Mouse (Mus musculus) intestine, embryonic 14.5 days (tissue): ENCODE measurements around the gene Gpbp1. TPM values are rescaled to one million over a fixed set of nuclear protein-coding genes. Genes with fewer than 3 reads are reported as not detected.
A peak's percentile ranks its signal among the peaks of the same experiment; 100 is the strongest.

Experiments used
- ATAC-seq: fragments of 200-750 bp; cut with Nextera tagmentation; replicated peaks from 2 replicates; pipeline ENCODE4 v1.8.0; 2017; ENCODE audit warnings: low read depth, moderate number of reproducible peaks, moderate TSS enrichment, moderate library complexity; ENCODE audit not compliant: low FRiP score, low TSS enrichment
- DNase-seq: peaks from one replicate; pipeline ENCODE4 v3.0.0-alpha.2; 2018; ENCODE audit warnings: low spot score
- H3K27ac ChIP-seq: fragments of 300-500 bp; sonication (generic); 2 replicates; pipeline ENCODE4 v1.5.1; 2014; ENCODE audit warnings: low read depth, mild to moderate bottlenecking, control low read depth
- H3K27me3 ChIP-seq: fragments of 300-500 bp; sonication (generic); replicated peaks from 2 replicates; pipeline ENCODE4 v1.6.1; 2014; ENCODE audit warnings: low read length, control low read depth; ENCODE audit not compliant: control insufficient read depth, insufficient read depth
- H3K36me3 ChIP-seq: fragments of 300-500 bp; sonication (generic); 2 replicates; pipeline ENCODE4 v1.6.1; 2014; ENCODE audit warnings: low read length, control low read depth; ENCODE audit not compliant: control insufficient read depth, insufficient read depth
- H3K4me1 ChIP-seq: fragments of 300-500 bp; sonication (generic); replicated peaks from 2 replicates; pipeline ENCODE4 v1.6.1; 2014; ENCODE audit warnings: low read length, control low read depth, mixed read lengths; ENCODE audit not compliant: control insufficient read depth, insufficient read depth
- H3K4me2 ChIP-seq: fragments of 300-500 bp; sonication (generic); 2 replicates; pipeline ENCODE4 v1.6.1; 2014; ENCODE audit warnings: low read length
- H3K4me3 ChIP-seq: fragments of 300-500 bp; sonication (generic); 2 replicates; pipeline ENCODE4 v1.5.1; 2014; ENCODE audit warnings: low read depth, low read length, control low read depth, mixed read lengths
- H3K9ac ChIP-seq: fragments of 300-500 bp; sonication (generic); 2 replicates; pipeline ENCODE4 v1.6.1; 2014; ENCODE audit warnings: mild to moderate bottlenecking, low read length
- H3K9me3 ChIP-seq: fragments of 300-500 bp; sonication (generic); 2 replicates; pipeline ENCODE4 v1.6.1; 2016; ENCODE audit warnings: low read length, control low read depth; ENCODE audit not compliant: control insufficient read depth
- WGBS: fragments of 180-500 bp; shearing (Covaris S2); extraction: QIAGEN DNeasy Blood & Tissue Kit; methylation state at CpG from one replicate; pipeline ENCODE4 v1.1.7; 2014; 5-methylcytosine and 5-hydroxymethylcytosine counted together
- polyA plus RNA-seq: library from polyadenylated mRNA; unstranded; fragments of >200 nt; fragmentation: Nextera tagmentation; extraction: Ambion mirVana; gene quantifications from 2 replicates; pipeline ENCODE4 v1.2.1, GENCODE M21; 2014

Gene Gpbp1
- polyA plus RNA-seq, 1 experiment from 2014 or later: 80.3 TPM

GRCm38 (mm10) chr13:111394904-111395303 lies 95.0 kb downstream of the Gpbp1 start:
- DNase-seq (no peak), ATAC-seq (no peak)
- Histone ChIP-seq H3K4me3 (no peak overlapping the region), H3K36me3 (no peaks in the 10 kb centered on the region), H3K27ac (peak overlapping the region; percentile 29; the same call in 1 of the 2 replicates), H3K9ac (no peak overlapping the region), H3K9me3 (no peaks in the 10 kb centered on the region), H3K4me1 (peaks cover 18% of the 10 kb centered on the region), H3K4me2 (no peak overlapping the region), H3K27me3 (no peaks in the 10 kb centered on the region)
- WGBS: 36% methylated on average over 4 of the region's 4 CpGs

- peaks cover 18% of the 10 kb centered on the region for H3K4me1 ChIP-seq
- H3K9me3 ChIP-seq: no peaks in the 10 kb centered on the region
- peak overlapping the region; percentile 29; the same call in 1 of the 2 replicates for H3K27ac ChIP-seq
- no peak overlapping the region for H3K4me2 ChIP-seq
- no peaks in the 10 kb centered on the region for H3K36me3 ChIP-seq
- no peak overlapping the region for H3K9ac ChIP-seq
- no peak for ATAC-seq
- no peaks in the 10 kb centered on the region for H3K27me3 ChIP-seq
- no peak overlapping the region for H3K4me3 ChIP-seq
- no peak for DNase-seq
- 84% methylated on average over 8 of the region's 8 CpGs for WGBS
Observed at GRCm38 (mm10) chr13:111394341-111394740, 95.6 kb downstream of the Gpbp1 start.

GRCm38 (mm10) chr13:111393426-111393825 lies 96.5 kb downstream of the Gpbp1 start:
- Histone ChIP-seq H3K4me1 (peaks cover 18% of the 10 kb centered on the region), H3K4me3 (no peak overlapping the region), H3K36me3 (no peaks in the 10 kb centered on the region), H3K9ac (no peak overlapping the region), H3K27ac (no peak overlapping the region), H3K4me2 (no peak overlapping the region), H3K9me3 (no peaks in the 10 kb centered on the region), H3K27me3 (no peaks in the 10 kb centered on the region)
- ATAC-seq: no peak
- no peak for DNase-seq
- 80% methylated on average over 6 of the region's 6 CpGs for WGBS

GRCm38 (mm10) chr13:111391426-111391825 lies 98.5 kb downstream of the Gpbp1 start:
- H3K4me2 ChIP-seq: no peak overlapping the region
- no peak overlapping the region for H3K9ac ChIP-seq
- H3K27me3 ChIP-seq: no peaks in the 10 kb centered on the region
- no peak overlapping the region for H3K27ac ChIP-seq
- no peak for DNase-seq
- H3K4me1 ChIP-seq: peaks cover 5% of the 10 kb centered on the region; the same call in 1 of the 2 replicates
- H3K9me3 ChIP-seq: no peaks in the 10 kb centered on the region
- no peak overlapping the region for H3K4me3 ChIP-seq
- no peaks in the 10 kb centered on the region for H3K36me3 ChIP-seq
- ATAC-seq: no peak
- WGBS: 92% methylated on average over 5 of the region's 5 CpGs

GRCm38 (mm10) chr13:111391011-111391410 lies 98.9 kb downstream of the Gpbp1 start:
- Histone ChIP-seq H3K27me3 (no peaks in the 10 kb centered on the region), H3K27ac (no peak overlapping the region), H3K4me1 (peaks cover 5% of the 10 kb centered on the region; the same call in 1 of the 2 replicates), H3K9ac (no peak overlapping the region), H3K9me3 (no peaks in the 10 kb centered on the region), H3K4me3 (no peak overlapping the region), H3K36me3 (no peaks in the 10 kb centered on the region), H3K4me2 (no peak overlapping the region)
- no peak for ATAC-seq
- no peak for DNase-seq
- 76% methylated on average over 1 of the region's 1 CpGs for WGBS

GRCm38 (mm10) chr13:111384011-111384985 lies 105.6 kb downstream of the Gpbp1 start:
- Histone ChIP-seq H3K4me2 (no peak overlapping the region), H3K9ac (no peak overlapping the region), H3K4me3 (no peak overlapping the region), H3K4me1 (no peaks in the 10 kb centered on the region), H3K36me3 (no peaks in the 10 kb centered on the region), H3K9me3 (no peaks in the 10 kb centered on the region), H3K27me3 (no peaks in the 10 kb centered on the region), H3K27ac (no peak overlapping the region)
- ATAC-seq: no peak
- WGBS: 63% methylated on average over 12 of the region's 12 CpGs
- DNase-seq: no peak

Other genes with a start within 250 kb of the Gpbp1 start
- gene Actbl2, start 235.1 kb downstream of the Gpbp1 start, polyA plus RNA-seq: not detected in 2 replicates
- not detected in 2 replicates for gene Gm49496, start 59.8 kb upstream of the Gpbp1 start, polyA plus RNA-seq
- not detected in 2 replicates for gene Gm10198, start 102.7 kb upstream of the Gpbp1 start, polyA plus RNA-seq
- gene Mier3, start 190.9 kb upstream of the Gpbp1 start, polyA plus RNA-seq: 22.1 and 22.5 TPM in 2 replicates